Mouse (Mus musculus) urinary bladder, postnatal 36 days (tissue): ENCODE measurements around the gene Plekhg2.

Experiments used
- DNase-seq, 2 experiments: peaks; one replicate each; pipeline ENCODE4 v3.0.0; 2022; ENCODE audit warnings: low spot score in 2 of 2, mixed read lengths in 1 of 2

Plekhg2 gene

GRCm38 (mm10) chr7:28335471-28335870 lies 36.9 kb downstream of the Plekhg2 start:
- no peak for DNase-seq

- no peak for DNase-seq
Measured at GRCm38 (mm10) chr7:28334534-28334933, 37.9 kb downstream of the Plekhg2 start.

GRCm38 (mm10) chr7:28328260-28328659 lies 44.1 kb downstream of the Plekhg2 start:
- no peak for DNase-seq

- DNase-seq, result no peak
Measured at GRCm38 (mm10) chr7:28326457-28326856, 45.9 kb downstream of the Plekhg2 start.

- no peak for DNase-seq
Measured at GRCm38 (mm10) chr7:28325293-28325692, 47.1 kb downstream of the Plekhg2 start.

GRCm38 (mm10) chr7:28321974-28322720 lies 50.3 kb downstream of the Plekhg2 start:
- DNase-seq, result no peak

- no peak for DNase-seq
Measured at GRCm38 (mm10) chr7:28318714-28319113, 53.7 kb downstream of the Plekhg2 start.

GRCm38 (mm10) chr7:28318036-28318435 lies 54.4 kb downstream of the Plekhg2 start:
- DNase-seq, result no peak

GRCm38 (mm10) chr7:28311926-28312543 lies 60.4 kb downstream of the Plekhg2 start, which contains the start of gene Timm50:
Gene Timm50, minus strand, starts transcription at chr7:28312072.
- peak; percentile 95 to 97 for DNase-seq

- DNase-seq, result peak in 1 of 2 experiments; percentile 28
Measured at GRCm38 (mm10) chr7:28311151-28311925, 61.1 kb downstream of the Plekhg2 start.

- DNase-seq, result no peak
Measured at GRCm38 (mm10) chr7:28309737-28310136, 62.7 kb downstream of the Plekhg2 start.
